Mouse (Mus musculus) intestine, postnatal 0 days (tissue): ENCODE measurements around the gene Nr6a1. TPM values are rescaled to one million over a fixed set of nuclear protein-coding genes. Genes with fewer than 3 reads are reported as not detected.
A peak's percentile ranks its signal among the peaks of the same experiment; 100 is the strongest.

ENCODE experiments used
- ATAC-seq: fragments of 200-750 bp; cut with Nextera tagmentation; 2 replicates; pipeline ENCODE4 v1.8.0; 2017; ENCODE audit warnings: mild to moderate bottlenecking, moderate TSS enrichment, moderate library complexity
- H3K27ac ChIP-seq: fragments of 300-500 bp; sonication (generic); 2 replicates; pipeline ENCODE4 v1.5.1; 2014; ENCODE audit warnings: mild to moderate bottlenecking, low read depth, low read length, moderate library complexity
- H3K27me3 ChIP-seq: fragments of 300-500 bp; sonication (generic); replicated peaks from 2 replicates; pipeline ENCODE4 v1.6.1; 2014; ENCODE audit warnings: low read length, mixed read lengths; ENCODE audit not compliant: control insufficient read depth, insufficient read depth
- H3K36me3 ChIP-seq: fragments of 300-500 bp; sonication (generic); 2 replicates; pipeline ENCODE4 v1.6.1; 2014; ENCODE audit warnings: mild to moderate bottlenecking, moderate library complexity; ENCODE audit not compliant: control insufficient read depth, insufficient read depth
- H3K4me1 ChIP-seq: fragments of 300-500 bp; sonication (generic); replicated peaks from 2 replicates; pipeline ENCODE4 v1.6.1; 2014; ENCODE audit warnings: antibody characterized with exemption, low read length, mixed read lengths; ENCODE audit not compliant: control insufficient read depth, insufficient read depth
- H3K4me2 ChIP-seq: fragments of 300-500 bp; sonication (generic); replicated peaks from 2 replicates; pipeline ENCODE4 v1.6.1; 2014; ENCODE audit warnings: low read depth, mild to moderate bottlenecking, moderate library complexity
- H3K4me3 ChIP-seq: fragments of 300-500 bp; sonication (generic); 2 replicates; pipeline ENCODE4 v1.5.1; 2014; ENCODE audit warnings: low read depth, low read length
- H3K9ac ChIP-seq: fragments of 300-500 bp; sonication (generic); 2 replicates; pipeline ENCODE4 v1.6.1; 2014; ENCODE audit warnings: mild to moderate bottlenecking, low read depth, low read length
- H3K9me3 ChIP-seq: fragments of 300-500 bp; sonication (generic); 2 replicates; pipeline ENCODE4 v1.6.1; 2016; ENCODE audit warnings: mixed run types; ENCODE audit not compliant: control insufficient read depth
- CTCF ChIP-seq: sonication (generic); IDR thresholded peaks from 2 replicates; pipeline ENCODE4 v1.5.1; 2016; ENCODE audit warnings: low read depth, mild to moderate bottlenecking, control low read depth, antibody characterized with exemption, moderate library complexity
- WGBS: fragments of 180-500 bp; shearing (Covaris S2); extraction: QIAGEN DNeasy Blood & Tissue Kit; methylation state at CpG from one replicate; pipeline ENCODE4 v1.1.7; 2014; 5-methylcytosine and 5-hydroxymethylcytosine counted together
- polyA plus RNA-seq: library from polyadenylated mRNA; unstranded; fragments of >200 nt; fragmentation: Nextera tagmentation; extraction: Ambion mirVana; gene quantifications from 2 replicates; pipeline ENCODE4 v1.2.1, GENCODE M21; 2015

Gene Nr6a1
- polyA plus RNA-seq = 1.6 and 1.7 TPM in 2 replicates

DNA sequence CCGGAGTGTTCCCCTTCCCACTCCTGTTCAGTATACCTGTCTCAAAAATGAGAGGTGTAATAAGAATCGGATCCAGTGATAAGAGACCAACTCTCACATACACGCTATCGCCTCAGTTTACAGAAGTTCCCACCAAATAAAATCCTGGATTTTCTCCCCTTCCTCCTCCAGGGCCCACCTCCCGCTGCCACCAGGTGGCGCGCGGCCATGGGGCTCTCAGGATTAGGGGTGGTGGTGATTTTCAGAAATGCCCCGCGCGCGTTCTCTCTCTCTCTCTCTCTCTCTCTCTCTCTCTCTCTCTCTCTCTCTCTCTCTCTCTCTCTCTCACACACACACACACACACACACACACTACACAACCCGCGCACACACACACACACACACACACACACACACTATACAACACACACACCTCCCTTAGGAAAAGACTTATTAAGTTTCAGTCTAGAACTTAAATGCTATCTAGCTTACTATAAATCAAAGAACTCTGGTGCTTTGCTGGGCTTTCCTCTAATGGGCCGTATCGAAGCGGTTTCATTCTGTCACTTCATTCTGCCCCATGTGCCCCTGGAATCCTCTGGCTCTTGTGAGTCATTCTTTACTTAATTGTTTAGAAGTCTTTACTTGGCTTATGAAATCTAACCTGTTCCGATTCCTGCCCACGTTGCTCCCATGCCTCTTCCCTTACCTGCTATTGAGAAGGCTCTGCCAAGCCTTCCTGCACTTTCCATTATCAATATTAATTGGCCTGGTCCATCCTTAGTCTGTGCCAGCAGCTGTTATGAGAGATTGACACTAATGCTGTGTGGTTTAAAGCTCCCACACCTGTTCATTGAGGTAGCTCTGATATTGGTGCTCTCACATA, at the start of gene Nr6a1:
Gene Nr6a1 (minus strand): TSS at position 574 of the 865 bp plus-strand sequence.
- H3K4me1 ChIP-seq = no peaks in the 10 kb centered on the region; the same call in 1 of the 2 replicates
- H3K27ac ChIP-seq = no peak within 1 kb of the TSS
- H3K27me3 ChIP-seq = no peaks in the 10 kb centered on the region
- peak; percentile 37 for ATAC-seq
- H3K9ac ChIP-seq = peak within 1 kb of the TSS; percentile 72
- no peaks in the 10 kb centered on the region for H3K36me3 ChIP-seq
- WGBS = 5% methylated on average over 19 of the region's 19 CpGs
- H3K9me3 ChIP-seq = no peaks in the 10 kb centered on the region
- peak within 1 kb of the TSS; percentile 92 for H3K4me3 ChIP-seq
- H3K4me2 ChIP-seq = peak within 1 kb of the TSS; percentile 77
- TF ChIP-seq CTCF = peak; percentile 92

GRCm38 (mm10) chr2:38975941-38976805, 48.7 kb upstream of the Nr6a1 start:
- no peak for ATAC-seq
- Histone ChIP-seq H3K36me3 (no peaks in the 10 kb centered on the region), H3K27ac (no peak overlapping the region), H3K4me1 (no peaks in the 10 kb centered on the region), H3K27me3 (no peaks in the 10 kb centered on the region; the same call in 1 of the 2 replicates), H3K4me2 (no peak overlapping the region), H3K4me3 (no peak overlapping the region), H3K9me3 (no peaks in the 10 kb centered on the region), H3K9ac (no peak overlapping the region)
- WGBS = 78% methylated on average over 20 of the region's 21 CpGs
- no peak for TF ChIP-seq CTCF

- TF ChIP-seq CTCF = no peak
- Histone ChIP-seq H3K9me3 (no peaks in the 10 kb centered on the region), H3K4me2 (no peak overlapping the region), H3K27me3 (no peaks in the 10 kb centered on the region; the same call in 1 of the 2 replicates), H3K4me3 (no peak overlapping the region), H3K9ac (no peak overlapping the region), H3K4me1 (no peaks in the 10 kb centered on the region), H3K36me3 (no peaks in the 10 kb centered on the region), H3K27ac (no peak overlapping the region)
- no peak for ATAC-seq
- WGBS = 80% methylated on average over 3 of the region's 3 CpGs
These were observed 47.7 kb upstream of the Nr6a1 start for GRCm38 (mm10) chr2:38975181-38975580.

DNA sequence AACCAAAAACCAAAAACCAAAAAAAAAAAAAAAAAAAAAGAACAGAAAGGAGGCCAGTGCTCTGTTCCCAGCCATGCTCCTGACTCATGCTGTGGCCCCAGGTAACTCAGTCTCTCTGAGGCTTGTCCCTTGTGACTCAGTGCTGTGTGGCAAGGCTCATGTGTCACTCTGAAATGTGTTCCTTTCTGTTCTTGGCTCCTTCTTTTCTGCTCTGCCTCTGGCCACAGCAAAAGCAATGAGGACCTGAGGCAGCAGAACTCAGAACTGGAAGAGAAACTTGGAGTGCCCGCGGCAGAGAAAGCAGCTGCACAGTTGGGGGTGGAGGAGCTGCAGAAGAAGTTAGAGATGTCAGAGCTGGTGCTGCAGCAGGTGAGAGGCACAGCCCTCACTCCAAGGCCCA, 46.7 kb upstream of the Nr6a1 start:
- no peak for ATAC-seq
- WGBS = 62% methylated on average over 2 of the region's 2 CpGs
- H3K27ac ChIP-seq = no peak overlapping the region
- no peak overlapping the region for H3K4me2 ChIP-seq
- no peak for TF ChIP-seq CTCF
- H3K27me3 ChIP-seq = no peaks in the 10 kb centered on the region
- no peak overlapping the region for H3K4me3 ChIP-seq
- no peak overlapping the region for H3K9ac ChIP-seq
- H3K36me3 ChIP-seq = no peaks in the 10 kb centered on the region
- no peaks in the 10 kb centered on the region for H3K4me1 ChIP-seq
- no peaks in the 10 kb centered on the region for H3K9me3 ChIP-seq

DNA sequence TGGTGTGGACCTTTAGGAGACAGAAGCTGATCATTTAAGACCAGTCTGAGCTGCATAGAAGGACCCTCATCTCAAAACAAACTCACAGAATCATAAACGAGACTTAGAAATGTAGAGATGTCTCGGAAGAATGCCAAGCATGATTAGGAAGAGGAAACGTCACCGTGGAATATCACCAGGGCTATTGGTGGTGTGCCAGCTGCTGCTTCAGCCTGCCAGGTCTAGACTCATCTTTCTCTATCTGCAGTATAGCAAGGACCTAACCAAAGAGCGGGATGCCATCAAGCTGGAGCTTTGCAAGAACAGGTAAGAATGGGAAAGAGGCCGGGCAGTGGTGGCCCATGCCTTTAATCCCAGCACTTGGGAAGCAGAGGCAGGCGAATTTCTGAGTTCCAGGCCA, 46.2 kb upstream of the Nr6a1 start:
- 70% methylated on average over 7 of the region's 7 CpGs for WGBS
- Histone ChIP-seq H3K36me3 (no peaks in the 10 kb centered on the region), H3K9ac (no peak overlapping the region), H3K9me3 (no peaks in the 10 kb centered on the region), H3K4me1 (no peaks in the 10 kb centered on the region), H3K27ac (no peak overlapping the region), H3K27me3 (no peaks in the 10 kb centered on the region), H3K4me3 (no peak overlapping the region), H3K4me2 (no peak overlapping the region)
- no peak for ATAC-seq
- no peak for TF ChIP-seq CTCF

- Histone ChIP-seq H3K9me3 (no peaks in the 10 kb centered on the region), H3K36me3 (no peaks in the 10 kb centered on the region), H3K4me3 (no peak overlapping the region), H3K4me1 (no peaks in the 10 kb centered on the region), H3K4me2 (no peak overlapping the region), H3K9ac (no peak overlapping the region), H3K27me3 (no peaks in the 10 kb centered on the region), H3K27ac (no peak overlapping the region)
- WGBS = 29% methylated on average over 2 of the region's 2 CpGs
- peak; percentile 40; the same call in 1 of the 2 replicates for TF ChIP-seq CTCF
- ATAC-seq = peak; percentile 29; the same call in 1 of the 2 replicates
These were observed 45.7 kb upstream of the Nr6a1 start for GRCm38 (mm10) chr2:38973223-38973622.
